Comparison of ENCODE assay signal across 8 mouse cellular contexts in genomic region chr6:128200116-128200846, GRCm38 (mm10). TPM values are rescaled to one million over a fixed set of nuclear protein-coding genes. Genes with fewer than 3 reads are reported as not detected.
A peak's percentile ranks its signal among the peaks of the same experiment; 100 is the strongest.
DNase-seq lines count a peak whose midpoint lies in the region; ATAC-seq lines count a peak whose summit lies in the region.

No protein-coding gene starts in this region.

- H3K27ac ChIP-seq in lung, embryonic 16.5 days (ENCODE audit: low read length), result no peak overlapping the region

- under 1% methylated on average over 54 of the region's 54 CpGs for WGBS in lung, embryonic 16.5 days

- H3K4me3 ChIP-seq in lung, embryonic 16.5 days (ENCODE audit: low read length), result peak overlapping the region; percentile 70

- H3K9me3 ChIP-seq in lung, embryonic 16.5 days (ENCODE audit: control insufficient read depth, low read length), result no peaks in the 10 kb centered on the region

- peaks cover 2% of the 10 kb centered on the region; the same call in 1 of the 2 replicates for H3K4me1 ChIP-seq in lung, embryonic 16.5 days (replicated peaks; ENCODE audit: control insufficient read depth, insufficient read depth, low read length)

- H3K9ac ChIP-seq in lung, embryonic 16.5 days (ENCODE audit: low read length), result peak overlapping the region; percentile 70

- H3K27me3 ChIP-seq in lung, embryonic 16.5 days (ENCODE audit: control insufficient read depth, insufficient read depth, low read depth, low read length), result no peaks in the 10 kb centered on the region

- peak; percentile 99 to 100 for ATAC-seq in hematopoietic stem cell, adult 5-6 weeks (replicated peaks in 1 of 2; ENCODE audit: insufficient read depth in 1 of 2, low FRiP score in 2 of 2, low TSS enrichment in 1 of 2, low read depth in 1 of 2, poor library complexity in 2 of 2, severe bottlenecking in 2 of 2)
- peak; percentile 100 for ATAC-seq in lung, embryonic 16.5 days (ENCODE audit: low read depth)

- peak; percentile 62 for DNase-seq in MEL-GATA-1-ER (ENCODE audit: extremely low read depth, low read depth)
- DNase-seq in cerebellum, adult 8-10 months, result peak; percentile 100
- peak; percentile 98 for DNase-seq in forelimb bud, embryonic 11.5 days (ENCODE audit: low read depth, low spot score)
- DNase-seq in layer of hippocampus, adult 9-10 months (ENCODE audit: low spot score), result peak; percentile 92
- DNase-seq in ovary, postnatal 10 days (ENCODE audit: low spot score), result peak; percentile 93
- peak; percentile 96 to 97 for DNase-seq in thymus, postnatal 10 days (ENCODE audit: low spot score in 2 of 2)

- H3K36me3 ChIP-seq in lung, embryonic 16.5 days (ENCODE audit: control insufficient read depth, insufficient read depth, low read length), result no peaks in the 10 kb centered on the region

- H3K4me2 ChIP-seq in lung, embryonic 16.5 days (ENCODE audit: low read depth, low read length), result peak overlapping the region; percentile 98

RNA-seq across cellular contexts. Expression of gene Tspan9, which starts 56.9 kb away (rescaled TPM):
- 2.5 and 14.3 TPM in 2 replicates for total RNA-seq in hematopoietic stem cell, adult 5-6 weeks (2017)
- polyA plus RNA-seq in lung, embryonic 16.5 days (2015; fragmentation: Nextera tagmentation; extraction: Ambion mirVana), result 142 and 158 TPM in 2 replicates
